8 mouse cellular contexts compared by ENCODE assay signal in genomic region chr10:59221473-59222270, GRCm38 (mm10). TPM values are rescaled to one million over a fixed set of nuclear protein-coding genes. Genes with fewer than 3 reads are reported as not detected.
DNase-seq lines count a peak whose midpoint lies in the region; ATAC-seq and TF ChIP-seq lines count a peak whose summit lies in the region.

Gene Sept10 (minus strand): TSS chr10:59221847.
Gene Sowahc (plus strand): TSS chr10:59221953.

- peak within 1 kb of the TSS; percentile 98 for H3K27ac ChIP-seq in forebrain, embryonic 10.5 days
- peak within 1 kb of the TSS; percentile 84 to 92 for H3K27ac ChIP-seq in heart, embryonic 14.5 days (replicated peaks in 1 of 2; ENCODE audit: control insufficient read depth in 1 of 2, insufficient read depth in 1 of 2, low read depth in 2 of 2, low read length in 2 of 2)
- peak within 1 kb of the TSS; percentile 91 for H3K27ac ChIP-seq in liver, embryonic 11.5 days (ENCODE audit: low read depth, low read length)

- H3K4me1 ChIP-seq in forebrain, embryonic 10.5 days: peaks cover 51% of the 10 kb centered on the region
- H3K4me1 ChIP-seq in heart, embryonic 14.5 days (ENCODE audit: control insufficient read depth in 2 of 2, insufficient read depth in 2 of 2, low read length in 2 of 2): peaks cover 8 to 18% of the 10 kb centered on the region in 2 experiments; a peak in 2 of 4 replicates
- peaks cover 6% of the 10 kb centered on the region for H3K4me1 ChIP-seq in liver, embryonic 11.5 days (replicated peaks; ENCODE audit: control insufficient read depth, insufficient read depth, low read length)

- ATAC-seq in CD4-positive, CD25-positive, alpha-beta regulatory T cell, adult 4 months: peak; percentile 94
- ATAC-seq in heart, embryonic 14.5 days (ENCODE audit: insufficient number of reproducible peaks, insufficient read depth, low FRiP score, low read depth): peak; percentile 98
- peak; percentile 92 for ATAC-seq in liver, embryonic 11.5 days (replicated peaks; ENCODE audit: low FRiP score)

- DNase-seq in c-Kit-positive CD71-negative TER-119-negative erythroid progenitor cells, embryonic 14.5 days (ENCODE audit: low read depth): peak; percentile 86
- peak; percentile 98 for DNase-seq in forebrain, embryonic 10.5 days (ENCODE audit: extremely low spot score, low spot score)
- peak; percentile 99 for DNase-seq in kidney, postnatal 10 days
- peak; percentile 95 for DNase-seq in liver, embryonic 11.5 days (ENCODE audit: low spot score)
- peak; percentile 95 to 97 for DNase-seq in spleen, postnatal 4 days (ENCODE audit: low spot score in 2 of 2)

- peak within 1 kb of the TSS; percentile 93 for H3K9ac ChIP-seq in heart, embryonic 14.5 days (ENCODE audit: low read length)
- H3K9ac ChIP-seq in liver, embryonic 11.5 days (ENCODE audit: low read depth, low read length): peak within 1 kb of the TSS; percentile 66

- peaks cover 6% of the 10 kb centered on the region for H3K27me3 ChIP-seq in forebrain, embryonic 10.5 days (ENCODE audit: poor library complexity, severe bottlenecking)
- H3K27me3 ChIP-seq in heart, embryonic 14.5 days (ENCODE audit: control insufficient read depth, insufficient read depth, low read length): no peaks in the 10 kb centered on the region
- peaks cover 33% of the 10 kb centered on the region for H3K27me3 ChIP-seq in liver, embryonic 11.5 days (replicated peaks; ENCODE audit: control insufficient read depth, insufficient read depth, low read length)
- H3K27me3 ChIP-seq in myocyte (ENCODE audit: control insufficient read depth, insufficient read depth, insufficient read length): no peaks in the 10 kb centered on the region

- H3K79me2 ChIP-seq in myocyte (ENCODE audit: control insufficient read depth, insufficient read depth): peaks cover 72% of the 10 kb centered on the region

- no peaks in the 10 kb centered on the region for H3K9me3 ChIP-seq in forebrain, embryonic 10.5 days
- H3K9me3 ChIP-seq in heart, embryonic 14.5 days (ENCODE audit: control insufficient read depth, low read length): no peaks in the 10 kb centered on the region
- no peaks in the 10 kb centered on the region for H3K9me3 ChIP-seq in liver, embryonic 11.5 days (ENCODE audit: control insufficient read depth, low read length)

- peaks cover 16% of the 10 kb centered on the region for H3K36me3 ChIP-seq in forebrain, embryonic 10.5 days (replicated peaks)
- H3K36me3 ChIP-seq in heart, embryonic 14.5 days (ENCODE audit: control insufficient read depth, insufficient read depth, low read length): no peaks in the 10 kb centered on the region
- no peaks in the 10 kb centered on the region for H3K36me3 ChIP-seq in liver, embryonic 11.5 days (ENCODE audit: control insufficient read depth, insufficient read depth, low read length)
- peaks cover 3% of the 10 kb centered on the region for H3K36me3 ChIP-seq in myocyte (ENCODE audit: control insufficient read depth, insufficient read depth)

- peak within 1 kb of the TSS; percentile 76 for H3ac ChIP-seq in myocyte (ENCODE audit: control insufficient read depth, insufficient read length)

- H3K4me3 ChIP-seq in forebrain, embryonic 10.5 days: peak within 1 kb of the TSS; percentile 89
- peak within 1 kb of the TSS; percentile 83 to 84 for H3K4me3 ChIP-seq in heart, embryonic 14.5 days (ENCODE audit: control insufficient read depth in 1 of 2, insufficient read depth in 1 of 2, low read depth in 1 of 2, low read length in 2 of 2)
- H3K4me3 ChIP-seq in liver, embryonic 11.5 days (ENCODE audit: low read depth, low read length): peak within 1 kb of the TSS; percentile 60
- H3K4me3 ChIP-seq in myocyte: peak within 1 kb of the TSS; percentile 90

- TF ChIP-seq POLR2A in myocyte (IDR thresholded peaks at IDR 0.05; ENCODE audit: insufficient read length, low read depth): peak; percentile 96

- WGBS in forebrain, embryonic 10.5 days: under 1% methylated on average over 84 of the region's 84 CpGs
- WGBS in heart, embryonic 14.5 days: under 1% methylated on average over 82 of the region's 84 CpGs
- WGBS in liver, embryonic 11.5 days: under 1% methylated on average over 84 of the region's 84 CpGs

- peak within 1 kb of the TSS; percentile 98 for H3K4me2 ChIP-seq in heart, embryonic 14.5 days (ENCODE audit: low read length)
- peak within 1 kb of the TSS; percentile 98 for H3K4me2 ChIP-seq in liver, embryonic 11.5 days
- peak within 1 kb of the TSS; percentile 95 for H3K4me2 ChIP-seq in myocyte (ENCODE audit: low read depth)

TF ChIP-seq in myocyte, 11 proteins besides CTCF, POLR2A, EP300 and RAD21:
- TF ChIP-seq TCF3 (IDR thresholded peaks at IDR 0.05; ENCODE audit: insufficient read length, low read depth): peak; percentile 10
- TF ChIP-seq MYOG (IDR thresholded peaks at IDR 0.05; ENCODE audit: control insufficient read depth in 1 of 3, insufficient read depth in 1 of 3, insufficient read length in 2 of 3, low read depth in 2 of 3): no peak
- TF ChIP-seq CEBPB (IDR thresholded peaks at IDR 0.05; ENCODE audit: insufficient read depth, poor library complexity, severe bottlenecking): no peak
- TF ChIP-seq MYOD1 (IDR thresholded peaks at IDR 0.05; ENCODE audit: control insufficient read depth in 1 of 3, insufficient read length in 2 of 3, low read depth in 2 of 3): peak in 1 of 3 experiments; percentile 35
- TF ChIP-seq TCF12 (IDR thresholded peaks at IDR 0.05; ENCODE audit: insufficient read depth, poor library complexity, severe bottlenecking): no peak
- TF ChIP-seq MAX (IDR thresholded peaks at IDR 0.05; ENCODE audit: low read depth): no peak
- no peak for TF ChIP-seq REST (IDR thresholded peaks at IDR 0.05; ENCODE audit: insufficient read depth, insufficient read length)
- TF ChIP-seq USF1 (IDR thresholded peaks at IDR 0.05; ENCODE audit: low read depth): no peak
- no peak for TF ChIP-seq E2F4 (IDR thresholded peaks at IDR 0.05; ENCODE audit: insufficient read depth)
- no peak for TF ChIP-seq SRF (IDR thresholded peaks at IDR 0.05; ENCODE audit: control insufficient read depth, insufficient read length, low read depth)
- peak; percentile 99 for TF ChIP-seq POLR2AphosphoS2 (IDR thresholded peaks at IDR 0.05; ENCODE audit: insufficient read length, low read depth)

RNA-seq across cellular contexts. Expression of gene Sept10, which starts in this region (rescaled TPM):
- 1 to 10 TPM; 1.1 to 1.7 TPM for polyA plus RNA-seq in CD4-positive, CD25-positive, alpha-beta regulatory T cell, adult 4 months (2017; shearing (Covaris generic))
- polyA plus RNA-seq in forebrain, embryonic 10.5 days (2016; fragmentation: Nextera tagmentation; extraction: Ambion mirVana): 30.6 and 31.9 TPM in 2 replicates
- 40.1 and 40.5 TPM in 2 replicates for polyA plus RNA-seq in heart, embryonic 14.5 days (2014; fragmentation: Nextera tagmentation; extraction: Ambion mirVana)
- 28.4 and 30.9 TPM in 2 replicates for polyA plus RNA-seq in liver, embryonic 11.5 days (2014; fragmentation: Nextera tagmentation; extraction: Ambion mirVana)
- 16.9 TPM for polyA plus RNA-seq in myocyte (2012; fragmentation: generic; extraction: Trizol)

RNA-seq across cellular contexts. Expression of gene Sowahc, which starts in this region (rescaled TPM):
- under 1 TPM; 0.25 to 0.74 TPM for polyA plus RNA-seq in CD4-positive, CD25-positive, alpha-beta regulatory T cell, adult 4 months (2017; shearing (Covaris generic))
- polyA plus RNA-seq in forebrain, embryonic 10.5 days (2016; fragmentation: Nextera tagmentation; extraction: Ambion mirVana): 13.7 and 14.9 TPM in 2 replicates
- 2.0 and 2.5 TPM in 2 replicates for polyA plus RNA-seq in heart, embryonic 14.5 days (2014; fragmentation: Nextera tagmentation; extraction: Ambion mirVana)
- 3.6 and 4.5 TPM in 2 replicates for polyA plus RNA-seq in liver, embryonic 11.5 days (2014; fragmentation: Nextera tagmentation; extraction: Ambion mirVana)
- 1.2 TPM for polyA plus RNA-seq in myocyte (2012; fragmentation: generic; extraction: Trizol)

Comparison
In these comparisons a context has a peak if more than half of its experiments do, and no peak if none do; other contexts are left out.
1. Peak in every context shown above with its lines: DNase-seq, ATAC-seq, H3K4me3 ChIP-seq and H3K27ac ChIP-seq.